Mouse (Mus musculus): ENCODE data around the gene Gtf2h2.
"Not testable (repeated sequence)": the region's sequence is repeated elsewhere in the genome, so short reads cannot be mapped to it uniquely, and the experiment has no call there.

- peak; percentile 35 for TF ChIP-seq CTCF (conservative IDR thresholded peaks at IDR 0.05; ENCODE audit: low read length)
- not testable (repeated sequence) for TF ChIP-seq NANOG (IDR thresholded peaks at IDR 0.05; ENCODE audit: borderline replicate concordance, low read length)
Observed at GRCm38 (mm10) chr13:100494370-100494769, 2.0 kb upstream of the Gtf2h2 start.

All from E14TG2a.4 (cell line).